Mouse (Mus musculus) kidney, adult 11 months (tissue): ENCODE measurements at regions not wholly inside any gene's neighbourhood (a gene's known extent, or its start where the extent isn't known, plus 50 kb on each side); places are given as distances from the start of the nearest gene placed in this dataset.
"Not testable (repeated sequence)": the region's sequence is repeated elsewhere in the genome, so short reads cannot be mapped to it uniquely, and the experiment has no call there.

Experiments used
- DNase-seq: peaks from one replicate; pipeline ENCODE4 v3.0.0; 2022

GRCm38 (mm10) chr3:22285904-22286303, 209.5 kb downstream of the Tbl1xr1 start:
- no peak for DNase-seq

GRCm38 (mm10) chr3:22293466-22293865, 217.0 kb downstream of the Tbl1xr1 start:
- no peak for DNase-seq

- DNase-seq = not testable (repeated sequence)
These were observed 217.6 kb downstream of the Tbl1xr1 start for GRCm38 (mm10) chr3:22294081-22294480.

GRCm38 (mm10) chr3:22296925-22297324, 220.5 kb downstream of the Tbl1xr1 start:
- not testable (repeated sequence) for DNase-seq

- DNase-seq = not testable (repeated sequence)
These were observed 221.4 kb downstream of the Tbl1xr1 start for GRCm38 (mm10) chr3:22297831-22298230.

- no peak for DNase-seq
These were observed 224.1 kb downstream of the Tbl1xr1 start for GRCm38 (mm10) chr3:22300553-22300952.

GRCm38 (mm10) chr3:22301991-22302517, 225.6 kb downstream of the Tbl1xr1 start:
- no peak for DNase-seq

- no peak for DNase-seq
These were observed 227.7 kb downstream of the Tbl1xr1 start for GRCm38 (mm10) chr3:22304145-22304544.

GRCm38 (mm10) chr3:22306624-22307023, 230.2 kb downstream of the Tbl1xr1 start:
- no peak for DNase-seq

- DNase-seq = peak; percentile 27
These were observed 232.5 kb downstream of the Tbl1xr1 start for GRCm38 (mm10) chr3:22308962-22309361.

GRCm38 (mm10) chr3:22316466-22317185, 240.2 kb downstream of the Tbl1xr1 start:
- DNase-seq = no peak

GRCm38 (mm10) chr3:22320425-22320824, 244.0 kb downstream of the Tbl1xr1 start:
- not testable (repeated sequence) for DNase-seq

GRCm38 (mm10) chr3:22331240-22331639, 254.8 kb downstream of the Tbl1xr1 start:
- DNase-seq = no peak
